Mouse (Mus musculus) E14TG2a.4 (cell line): ENCODE data around the gene Fam243.

Source experiments
- H3K27me3 ChIP-seq: 2 replicates; pipeline ENCODE4 v1.6.1; 2014; ENCODE audit warnings: low read length, control low read depth; ENCODE audit not compliant: insufficient read depth
- H3K36me3 ChIP-seq: 2 replicates; pipeline ENCODE4 v1.6.1; 2014; ENCODE audit warnings: low read length, control low read depth; ENCODE audit not compliant: insufficient read depth
- H3K4me1 ChIP-seq: replicated peaks from 2 replicates; pipeline ENCODE4 v1.6.1; 2014; ENCODE audit warnings: low read depth, low read length, control low read depth
- H3K4me3 ChIP-seq: replicated peaks from 2 replicates; pipeline ENCODE4 v1.5.1; 2014; ENCODE audit warnings: mild to moderate bottlenecking, low read length
- H3K9me3 ChIP-seq: 2 replicates; pipeline ENCODE4 v1.6.1; 2014; ENCODE audit warnings: low read length, control low read depth
- CTCF ChIP-seq: conservative IDR thresholded peaks from 2 replicates; pipeline ENCODE4 v1.5.1; 2014; ENCODE audit warnings: low read length
- NANOG ChIP-seq: IDR thresholded peaks from 2 replicates; pipeline ENCODE4 v1.6.1; 2014; ENCODE audit warnings: borderline replicate concordance, low read length, mixed read lengths
- POU5F1 ChIP-seq: IDR thresholded peaks from 2 replicates; pipeline ENCODE4 v1.6.1; 2014; ENCODE audit warnings: low read length, borderline replicate concordance

Gene Fam243

GRCm38 (mm10) chr16:92334600-92334999 is 13.4 kb upstream of the Fam243 start:
- 0 out of 2 replicates have a peak, but pooled peaks cover 2% of the 10 kb centered on the region for H3K9me3 ChIP-seq
- H3K27me3 ChIP-seq, result peaks cover 21% of the 10 kb centered on the region
- H3K4me3 ChIP-seq, result no peak overlapping the region
- peaks cover 33% of the 10 kb centered on the region for H3K4me1 ChIP-seq
- TF ChIP-seq NANOG, result no peak
- no peak for TF ChIP-seq CTCF
- no peak for TF ChIP-seq POU5F1
- H3K36me3 ChIP-seq, result no peaks in the 10 kb centered on the region

- H3K4me1 ChIP-seq, result peaks cover 23% of the 10 kb centered on the region
- no peak overlapping the region for H3K4me3 ChIP-seq
- H3K9me3 ChIP-seq, result no peaks in the 10 kb centered on the region
- peaks cover 18% of the 10 kb centered on the region for H3K27me3 ChIP-seq
- no peak for TF ChIP-seq POU5F1
- TF ChIP-seq CTCF, result no peak
- no peak for TF ChIP-seq NANOG
- H3K36me3 ChIP-seq, result no peaks in the 10 kb centered on the region
Measured at GRCm38 (mm10) chr16:92330966-92331365, 9.7 kb upstream of the Fam243 start.

- peaks cover 12% of the 10 kb centered on the region for H3K27me3 ChIP-seq
- peaks cover 7% of the 10 kb centered on the region for H3K4me1 ChIP-seq
- no peaks in the 10 kb centered on the region for H3K36me3 ChIP-seq
- no peaks in the 10 kb centered on the region for H3K9me3 ChIP-seq
- no peak overlapping the region for H3K4me3 ChIP-seq
- TF ChIP-seq NANOG (no peak), POU5F1 (no peak), CTCF (no peak)
Measured at GRCm38 (mm10) chr16:92327911-92328310, 6.7 kb upstream of the Fam243 start.

- H3K36me3 ChIP-seq, result no peaks in the 10 kb centered on the region
Measured at GRCm38 (mm10) chr16:92325062-92325406, 3.8 kb upstream of the Fam243 start.

GRCm38 (mm10) chr16:92324309-92325061 is 3.2 kb upstream of the Fam243 start:
- peaks cover 8% of the 10 kb centered on the region for H3K27me3 ChIP-seq
- no peaks in the 10 kb centered on the region for H3K9me3 ChIP-seq
- H3K4me1 ChIP-seq, result peaks cover 10% of the 10 kb centered on the region
- no peaks in the 10 kb centered on the region for H3K36me3 ChIP-seq
- no peak overlapping the region for H3K4me3 ChIP-seq
- TF ChIP-seq POU5F1 (no peak), NANOG (no peak), CTCF (no peak)

More at GRCm38 (mm10) chr16:92325062-92325406, 3.8 kb upstream of the Fam243 start:
- no peaks in the 10 kb centered on the region for H3K9me3 ChIP-seq
- H3K27me3 ChIP-seq, result peaks cover 8% of the 10 kb centered on the region
- H3K4me1 ChIP-seq, result peaks cover 4% of the 10 kb centered on the region
- TF ChIP-seq CTCF (no peak), POU5F1 (no peak), NANOG (no peak)
- H3K4me3 ChIP-seq, result no peak overlapping the region

GRCm38 (mm10) chr16:92320361-92320760 is 880 bp downstream of the Fam243 start:
- no peak for TF ChIP-seq NANOG
- TF ChIP-seq POU5F1, result no peak
- TF ChIP-seq CTCF, result no peak
- peaks cover 13% of the 10 kb centered on the region for H3K27me3 ChIP-seq
- no peaks in the 10 kb centered on the region for H3K36me3 ChIP-seq
- H3K4me1 ChIP-seq, result peaks cover 28% of the 10 kb centered on the region
- H3K9me3 ChIP-seq, result no peaks in the 10 kb centered on the region
- H3K4me3 ChIP-seq, result no peak overlapping the region

- TF ChIP-seq POU5F1 (no peak), NANOG (no peak), CTCF (peak; percentile 74)
- Histone ChIP-seq H3K9me3 (no peaks in the 10 kb centered on the region), H3K27me3 (peaks cover 13% of the 10 kb centered on the region), H3K36me3 (no peaks in the 10 kb centered on the region), H3K4me3 (peak overlapping the region; percentile 37; the same call in 1 of the 2 replicates), H3K4me1 (peaks cover 29% of the 10 kb centered on the region)
Measured at GRCm38 (mm10) chr16:92319353-92320109, 1.7 kb downstream of the Fam243 start.

- TF ChIP-seq NANOG, result no peak
- TF ChIP-seq POU5F1, result no peak
- TF ChIP-seq CTCF, result no peak
- Histone ChIP-seq H3K9me3 (no peaks in the 10 kb centered on the region), H3K4me3 (no peak overlapping the region), H3K27me3 (peaks cover 13% of the 10 kb centered on the region), H3K4me1 (peaks cover 35% of the 10 kb centered on the region), H3K36me3 (peaks cover 9% of the 10 kb centered on the region; the same call in 1 of the 2 replicates)
Measured at GRCm38 (mm10) chr16:92316049-92316738, 5.0 kb downstream of the Fam243 start.
